In genomic region chr3:20864241-20864640, GRCm38 (mm10) we compare ENCODE assay signal across 21 mouse cellular contexts.
DNase-seq lines count a peak whose midpoint lies in the region; ATAC-seq lines count a peak whose summit lies in the region.
"Had no signal": no experiment of that assay in that cellular context is flagged by ENCODE, and none has a peak within 500 bp of the region (broad histone marks: within the 10 kb centered on the region; RNA-seq: fewer than 3 reads in every experiment).

No protein-coding gene starts in this region.

- DNase-seq in CD4-positive helper T cell, adult 2 months (ENCODE audit: low read depth, low spot score), result peak; percentile 35
- DNase-seq in urinary bladder, adult 18-20 months (ENCODE audit: low spot score in 2 of 2), result no peak
- DNase-seq in cerebellum, adult 8-10 months, result no peak
- no peak for DNase-seq in urinary bladder, postnatal 25 days (ENCODE audit: low spot score)
- no peak for DNase-seq in right cerebral cortex, postnatal 4 days
- DNase-seq: adrenal gland, adult 2 months; adrenal gland, postnatal 10 days; adrenal gland, postnatal 25 days; B cell, adult 2 months; cerebellum, adult 11 months; cerebellum, adult 18-20 months; cerebellum, adult 9-10 months; cerebellum, postnatal 10 days; cerebellum, postnatal 25 days; forebrain, postnatal 0 days had no signal

- peak; percentile 81 for ATAC-seq in CD4-positive, CD25-positive, alpha-beta regulatory T cell, adult 4 months
- ATAC-seq in activated CD4-positive, CD25-positive, alpha-beta regulatory T cell, adult 4 months, result peak; percentile 72
- peak; percentile 88 for ATAC-seq in inflammation-experienced regulatory T-cells, adult 6 months
- ATAC-seq: forebrain, embryonic 13.5 days; forebrain, embryonic 15.5 days; forebrain, postnatal 0 days; Patski had no signal
